Mouse (Mus musculus) lung, adult 2 months (tissue): ENCODE results near the gene Vps39.

ENCODE experiments used
- CTCF ChIP-seq: fragments of 200-500 bp; IDR thresholded peaks from 2 replicates; pipeline ENCODE4 v1.5.1; 2011; ENCODE audit warnings: mild to moderate bottlenecking, low read length, control low read depth; ENCODE audit not compliant: insufficient read depth
- POLR2A ChIP-seq: fragments of 200-500 bp; IDR thresholded peaks from 2 replicates; pipeline ENCODE4 v1.6.1; 2011; ENCODE audit warnings: low read depth, mild to moderate bottlenecking, control low read depth, low read length, borderline replicate concordance; ENCODE audit errors: extremely low read depth

GRCm38 (mm10) chr2:120360425-120360824, 7.5 kb upstream of the Vps39 start:
- TF ChIP-seq CTCF (no peak), POLR2A (no peak)
